Mouse (Mus musculus): ENCODE data around the gene Gm10160.

Gene Gm10160

GRCm38 (mm10) chr7:81855694-81856093, at the start of gene Gm10160:
Gene Gm10160 (minus strand): TSS chr7:81855794.
- DNase-seq = no peak

GRCm38 (mm10) chr7:81904926-81905325, 49.3 kb upstream of the Gm10160 start:
- DNase-seq = no peak

- no peak for DNase-seq
These were observed 48.5 kb upstream of the Gm10160 start for GRCm38 (mm10) chr7:81904094-81904493.

GRCm38 (mm10) chr7:81899361-81899760, 43.8 kb upstream of the Gm10160 start:
- DNase-seq = no peak

GRCm38 (mm10) chr7:81885128-81885527, 29.5 kb upstream of the Gm10160 start:
- DNase-seq = no peak

- DNase-seq = no peak
These were observed 26.0 kb upstream of the Gm10160 start for GRCm38 (mm10) chr7:81881600-81881999.

- no peak for DNase-seq
These were observed 25.2 kb upstream of the Gm10160 start for GRCm38 (mm10) chr7:81880797-81881196.

- DNase-seq = no peak
These were observed 24.7 kb upstream of the Gm10160 start for GRCm38 (mm10) chr7:81880286-81880685.

GRCm38 (mm10) chr7:81875372-81875771, 19.8 kb upstream of the Gm10160 start:
- DNase-seq = no peak

GRCm38 (mm10) chr7:81874636-81875035, 19.0 kb upstream of the Gm10160 start:
- no peak for DNase-seq

- no peak for DNase-seq
These were observed 18.2 kb upstream of the Gm10160 start for GRCm38 (mm10) chr7:81873807-81874206.

- no peak for DNase-seq
These were observed 17.0 kb upstream of the Gm10160 start for GRCm38 (mm10) chr7:81872493-81873013.

- peak; percentile 84 for DNase-seq
These were observed 12.6 kb upstream of the Gm10160 start for GRCm38 (mm10) chr7:81868158-81868557.

- DNase-seq = no peak
These were observed 11.8 kb upstream of the Gm10160 start for GRCm38 (mm10) chr7:81867231-81867930.

GRCm38 (mm10) chr7:81865937-81866336, 10.3 kb upstream of the Gm10160 start:
- no peak for DNase-seq

- DNase-seq = no peak
These were observed 9.0 kb upstream of the Gm10160 start for GRCm38 (mm10) chr7:81864552-81864951.

GRCm38 (mm10) chr7:81862587-81863583, 7.3 kb upstream of the Gm10160 start:
- DNase-seq = no peak

- DNase-seq = no peak
These were observed 6.3 kb upstream of the Gm10160 start for GRCm38 (mm10) chr7:81861921-81862320.

- no peak for DNase-seq
These were observed 5.9 kb upstream of the Gm10160 start for GRCm38 (mm10) chr7:81861461-81861860.

- no peak for DNase-seq
These were observed 5.4 kb upstream of the Gm10160 start for GRCm38 (mm10) chr7:81860996-81861395.

GRCm38 (mm10) chr7:81860071-81860470, 4.5 kb upstream of the Gm10160 start:
- no peak for DNase-seq

- DNase-seq = peak; percentile 38
These were observed 3.6 kb upstream of the Gm10160 start, which contains the start of gene Tm6sf1 for GRCm38 (mm10) chr7:81858968-81859721. Gene Tm6sf1 (plus strand): TSS chr7:81859001.

GRCm38 (mm10) chr7:81858236-81858635, 2.6 kb upstream of the Gm10160 start:
- no peak for DNase-seq

Data from kidney, adult 18-20 months (tissue).